Mouse (Mus musculus): ENCODE results near the gene Oprm1.
"Not testable (repeated sequence)": the region's sequence is repeated elsewhere in the genome, so short reads cannot be mapped to it uniquely, and the experiment has no call there.

The Oprm1 gene

GRCm38 (mm10) chr10:6758206-6758605, at the start of gene Oprm1:
TSS of gene Oprm1 (plus strand) at chr10:6758506.
- no peak for DNase-seq

GRCm38 (mm10) chr10:6717181-6717948, 40.9 kb upstream of the Oprm1 start:
- DNase-seq: no peak

GRCm38 (mm10) chr10:6723765-6724164, 34.5 kb upstream of the Oprm1 start:
- DNase-seq: no peak

DNA sequence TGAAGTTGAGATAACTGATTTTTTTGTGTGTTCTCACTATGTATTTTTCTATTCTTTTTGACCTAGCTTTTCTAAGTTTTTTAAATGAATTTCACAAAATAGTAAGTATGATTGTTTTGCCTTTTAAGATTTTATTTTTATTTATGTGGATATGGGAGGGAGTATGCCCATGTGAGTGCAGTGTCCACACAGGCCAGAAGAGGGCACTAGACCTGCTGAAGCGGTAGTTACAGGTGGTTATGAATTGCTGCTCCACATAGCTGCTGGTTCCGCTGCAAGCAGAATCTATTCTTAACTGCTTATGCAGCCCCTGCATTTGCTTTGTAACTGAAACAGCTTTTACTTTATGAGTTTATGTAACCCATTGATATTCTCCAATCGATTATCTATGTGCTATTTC, 29.8 kb upstream of the Oprm1 start:
- no peak for DNase-seq

GRCm38 (mm10) chr10:6753375-6753774, 4.9 kb upstream of the Oprm1 start:
- no peak for DNase-seq

DNA sequence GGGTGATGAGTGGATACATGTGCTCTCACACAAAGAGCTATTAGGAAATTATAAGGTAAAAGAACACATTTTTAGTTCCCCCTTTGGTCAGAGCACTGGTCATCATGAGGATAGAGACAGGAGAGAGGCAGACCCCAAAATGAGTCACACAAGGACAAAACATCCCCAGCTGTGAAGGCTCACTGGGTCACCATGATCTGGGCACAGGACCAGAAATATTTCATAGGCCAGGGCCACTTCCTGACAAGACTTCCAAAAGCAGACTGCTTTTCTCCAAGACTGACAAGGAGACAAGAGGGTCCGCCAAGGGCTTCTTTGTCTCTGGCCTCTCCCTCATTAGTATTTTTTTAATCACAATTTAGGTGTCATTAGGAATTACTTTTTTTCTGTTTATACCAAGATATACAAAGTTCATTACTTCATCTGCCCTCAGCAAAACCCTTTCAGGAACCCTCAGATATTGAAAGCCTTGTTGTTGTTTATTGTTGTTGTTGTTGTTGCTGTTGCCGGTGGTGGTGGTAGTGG, 3.0 kb downstream of the Oprm1 start, which contains the start of gene Gm10945:
Gene Gm10945, minus strand, starts transcription at position 475 of the 525 bp plus-strand sequence.
- no peak for DNase-seq

DNA sequence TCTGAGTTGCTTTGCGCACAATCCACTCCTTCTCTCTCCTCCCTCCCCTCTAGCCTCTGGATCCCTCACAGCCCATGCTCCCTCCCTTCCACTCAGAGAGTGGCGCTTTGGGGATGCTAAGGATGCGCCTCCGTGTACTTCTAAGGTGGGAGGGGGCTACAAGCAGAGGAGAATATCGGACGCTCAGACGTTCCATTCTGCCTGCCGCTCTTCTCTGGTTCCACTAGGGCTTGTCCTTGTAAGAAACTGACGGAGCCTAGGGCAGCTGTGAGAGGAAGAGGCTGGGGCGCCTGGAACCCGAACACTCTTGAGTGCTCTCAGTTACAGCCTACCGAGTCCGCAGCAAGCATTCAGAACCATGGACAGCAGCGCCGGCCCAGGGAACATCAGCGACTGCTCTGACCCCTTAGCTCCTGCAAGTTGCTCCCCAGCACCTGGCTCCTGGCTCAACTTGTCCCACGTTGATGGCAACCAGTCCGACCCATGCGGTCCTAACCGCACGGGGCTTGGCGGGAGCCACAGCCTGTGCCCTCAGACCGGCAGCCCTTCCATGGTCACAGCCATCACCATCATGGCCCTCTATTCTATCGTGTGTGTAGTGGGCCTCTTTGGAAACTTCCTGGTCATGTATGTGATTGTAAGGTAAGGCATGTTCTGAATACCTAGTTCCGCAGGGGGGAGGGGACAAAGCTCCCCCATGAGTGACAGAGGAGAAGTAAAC, 30.4 kb downstream of the Oprm1 start:
- DNase-seq: peak in 1 of 2 experiments; percentile 4

- DNase-seq: no peak
Observed at GRCm38 (mm10) chr10:6790226-6790625, 31.9 kb downstream of the Oprm1 start.

GRCm38 (mm10) chr10:6820626-6821025, 62.3 kb downstream of the Oprm1 start:
- no peak for DNase-seq

- no peak for DNase-seq
Observed at GRCm38 (mm10) chr10:6842225-6842624, 83.9 kb downstream of the Oprm1 start.

DNA sequence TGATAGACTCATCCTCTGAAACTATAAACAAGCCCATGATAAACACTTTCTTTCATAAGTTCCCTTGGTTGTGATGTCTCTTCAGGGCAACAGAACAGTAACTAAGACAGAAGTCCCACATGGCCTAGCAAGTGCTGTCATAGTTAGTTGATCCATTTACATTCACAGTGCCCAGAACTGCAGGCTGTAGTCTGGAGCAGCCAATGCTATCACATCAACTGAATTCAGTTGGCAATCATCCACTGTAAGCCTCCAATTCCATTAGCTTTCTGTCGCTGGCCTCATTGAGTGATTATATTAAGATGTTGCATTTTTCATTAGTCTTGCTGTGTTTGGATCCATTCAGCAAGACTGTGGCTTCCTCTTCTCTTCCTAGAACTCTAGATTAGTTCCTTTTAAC, 88.0 kb downstream of the Oprm1 start:
- DNase-seq: no peak

DNA sequence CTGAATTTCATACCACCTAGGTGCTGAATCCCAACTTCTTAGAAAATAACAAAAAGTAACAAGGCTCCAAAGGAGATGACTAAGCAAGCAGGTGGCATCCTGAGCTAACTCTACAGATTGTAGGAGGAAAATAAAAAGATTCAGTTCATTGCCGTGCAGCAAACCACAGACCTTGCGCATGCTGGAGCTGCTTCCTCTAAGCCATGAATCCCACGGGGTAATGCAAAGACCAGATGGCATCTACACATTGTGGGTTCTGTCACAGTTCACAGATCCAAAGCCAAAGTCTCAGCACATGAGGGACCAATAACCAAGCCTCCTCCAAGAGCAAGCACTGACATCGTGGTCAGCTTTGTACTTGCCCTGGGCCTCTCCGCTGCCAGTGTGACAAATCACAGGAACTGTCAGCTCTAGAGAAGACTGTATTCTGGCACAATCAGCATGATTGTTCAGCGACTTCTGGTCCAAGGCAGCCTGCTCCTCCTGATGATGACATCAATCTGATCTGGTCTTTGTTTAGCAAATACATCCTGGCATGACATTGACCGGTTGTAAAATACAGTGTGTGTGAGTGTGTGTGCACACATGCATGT, 90.0 kb downstream of the Oprm1 start:
- DNase-seq: no peak

DNA sequence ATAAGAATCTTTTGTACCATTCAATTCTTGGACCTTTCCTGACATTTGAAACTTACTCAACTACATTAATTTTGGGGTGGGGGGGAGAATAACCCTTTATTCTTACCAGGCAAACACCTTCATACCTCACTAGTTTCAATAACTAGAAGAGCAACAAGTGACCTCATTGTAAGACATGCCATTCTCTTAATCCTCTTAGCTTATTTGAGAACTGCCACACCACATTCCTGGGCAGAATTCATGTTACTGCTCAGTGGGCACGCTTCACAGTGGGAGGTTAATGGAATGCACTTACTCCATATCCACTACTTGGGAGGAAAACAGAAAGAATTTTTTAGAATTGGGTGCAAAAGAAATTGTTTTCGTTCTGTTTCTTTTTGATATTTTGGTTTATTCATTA, 90.5 kb downstream of the Oprm1 start:
- no peak for DNase-seq

GRCm38 (mm10) chr10:6855812-6856211, 97.5 kb downstream of the Oprm1 start:
- no peak for DNase-seq

- DNase-seq: no peak
Observed at GRCm38 (mm10) chr10:6871418-6872072, 113.2 kb downstream of the Oprm1 start.

DNA sequence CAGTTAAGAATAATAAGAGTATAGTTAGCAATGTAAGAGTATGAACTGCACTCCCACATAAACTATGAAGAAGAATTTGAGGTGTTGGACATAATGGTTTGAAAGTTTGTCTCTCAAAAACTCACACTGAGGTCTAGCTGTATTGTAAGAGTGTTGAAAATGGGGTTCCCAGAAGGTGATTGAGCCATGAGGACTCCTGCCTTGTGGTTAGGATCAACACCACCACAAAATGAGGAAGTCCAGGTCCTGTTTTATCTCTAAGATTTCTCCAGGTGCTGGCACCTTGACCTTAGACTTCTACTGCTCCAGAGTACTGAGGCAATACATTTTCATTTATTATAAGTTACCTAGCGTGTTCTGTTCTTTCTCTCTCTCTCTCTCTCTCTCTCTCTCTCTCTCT, 115.6 kb downstream of the Oprm1 start:
- no peak for DNase-seq

- no peak for DNase-seq
Observed at GRCm38 (mm10) chr10:6878276-6878881, 120.1 kb downstream of the Oprm1 start.

- DNase-seq: not testable (repeated sequence)
Observed at GRCm38 (mm10) chr10:6882041-6882440, 123.7 kb downstream of the Oprm1 start.

GRCm38 (mm10) chr10:6885460-6885859, 127.2 kb downstream of the Oprm1 start:
- no peak for DNase-seq

GRCm38 (mm10) chr10:6889640-6890245, 131.4 kb downstream of the Oprm1 start:
- DNase-seq: no peak

DNA sequence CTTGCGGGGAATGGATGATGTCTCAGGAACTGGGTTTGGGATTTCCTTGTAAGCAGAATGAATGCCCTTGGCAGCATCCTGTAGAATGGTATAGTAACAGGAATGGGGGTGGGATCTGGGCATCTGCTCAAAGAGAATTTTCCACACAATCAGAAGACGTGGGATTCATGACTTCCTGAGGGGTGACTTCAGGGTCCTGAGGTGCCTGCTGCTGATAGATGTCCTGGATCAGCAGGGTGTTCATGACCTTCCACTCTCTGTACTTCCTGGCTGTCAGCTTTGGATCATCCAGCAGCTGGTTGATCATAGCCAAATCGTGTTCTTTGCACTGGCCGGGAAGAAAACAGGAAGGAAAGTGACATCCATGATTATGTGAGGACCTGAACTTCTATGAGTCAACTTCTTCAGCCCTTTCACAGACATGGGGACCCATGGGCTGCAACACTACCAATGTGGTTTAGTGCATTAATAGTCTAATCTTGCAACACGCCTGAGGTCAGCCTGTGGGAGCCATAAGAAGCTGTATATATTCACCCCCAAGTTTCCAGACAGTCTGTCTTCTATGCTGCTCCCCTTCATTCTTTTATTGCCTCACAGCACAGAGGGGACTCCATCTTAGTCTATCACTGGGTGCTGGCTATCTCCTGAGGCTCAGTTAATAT, 132.2 kb downstream of the Oprm1 start:
- no peak for DNase-seq

GRCm38 (mm10) chr10:6895796-6896195, 137.5 kb downstream of the Oprm1 start:
- no peak for DNase-seq

Data from cerebellum, postnatal 36 days (tissue).